Mouse (Mus musculus): ENCODE data around the gene Comt. TPM values are rescaled to one million over a fixed set of nuclear protein-coding genes. Genes with fewer than 3 reads are reported as not detected.

Comt gene
- polyA plus RNA-seq, 1 experiment from 2014 or later: 60.1 TPM

DNA sequence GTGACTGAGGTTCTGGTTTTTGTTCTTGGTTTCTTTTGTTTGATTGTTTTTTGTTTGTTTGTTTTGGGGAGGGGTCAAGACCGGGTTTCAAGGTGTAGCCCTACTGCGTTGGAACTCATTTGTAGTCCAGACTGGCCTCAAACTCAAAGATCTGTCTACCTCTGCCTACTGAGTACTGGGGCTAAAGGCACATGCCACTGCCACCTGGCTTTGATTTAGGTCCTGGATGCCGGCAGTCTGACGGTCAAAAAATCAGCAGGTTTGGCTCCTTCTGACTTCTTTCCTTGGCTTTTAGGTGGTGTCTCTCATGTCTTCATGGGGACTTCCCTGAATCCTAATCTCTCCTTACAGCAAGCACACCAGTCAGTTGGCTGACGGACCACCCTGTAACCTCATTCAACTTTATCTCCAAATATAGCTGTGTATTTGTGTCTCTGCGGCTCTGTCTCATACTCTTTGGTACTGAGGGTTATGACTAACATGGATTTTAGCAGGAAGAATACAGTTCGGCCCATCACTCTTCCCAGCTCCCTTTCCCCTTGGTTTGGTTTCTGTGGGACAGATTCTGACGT lies 4.1 kb upstream of the Comt start:
- ATAC-seq (ENCODE audit: low FRiP score, low read depth): no peak
- Histone ChIP-seq H3K36me3 (no peaks in the 10 kb centered on the region), H3K4me2 (replicated peaks) (no peak overlapping the region), H3K4me3 (no peak overlapping the region), H3K9me3 (no peaks in the 10 kb centered on the region), H3K27me3 (no peaks in the 10 kb centered on the region), H3K4me1 (peaks cover 10% of the 10 kb centered on the region), H3K9ac (replicated peaks) (no peak overlapping the region), H3K27ac (replicated peaks) (no peak overlapping the region)
- WGBS: 81% methylated on average over 8 of the region's 8 CpGs

DNA sequence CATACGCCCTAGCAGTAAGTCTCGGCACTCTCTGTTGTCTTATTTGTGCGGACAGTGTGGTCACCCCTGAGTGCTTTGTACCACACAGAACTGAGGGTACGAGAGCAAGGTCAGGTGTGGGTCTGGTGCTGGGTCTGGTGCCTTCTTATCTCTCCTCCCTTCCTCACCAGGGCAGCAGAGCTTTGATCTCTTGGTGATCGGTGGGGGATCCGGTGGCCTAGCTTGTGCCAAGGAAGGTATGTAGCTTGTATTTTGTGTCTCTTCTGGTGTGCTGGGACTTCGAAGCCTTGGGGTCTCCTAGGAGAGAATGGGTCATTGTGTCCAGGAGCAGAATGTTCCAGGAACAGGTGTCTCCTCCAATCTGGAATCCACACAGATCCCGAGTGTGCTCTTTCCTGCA lies 3.0 kb upstream of the Comt start:
- 92% methylated on average over 8 of the region's 8 CpGs for WGBS
- Histone ChIP-seq H3K9me3 (no peaks in the 10 kb centered on the region), H3K4me3 (no peak overlapping the region), H3K4me2 (replicated peaks) (no peak overlapping the region), H3K36me3 (no peaks in the 10 kb centered on the region), H3K27ac (replicated peaks) (no peak overlapping the region), H3K9ac (replicated peaks) (no peak overlapping the region), H3K4me1 (peaks cover 19% of the 10 kb centered on the region), H3K27me3 (no peaks in the 10 kb centered on the region)
- ATAC-seq (ENCODE audit: low FRiP score, low read depth): no peak

DNA sequence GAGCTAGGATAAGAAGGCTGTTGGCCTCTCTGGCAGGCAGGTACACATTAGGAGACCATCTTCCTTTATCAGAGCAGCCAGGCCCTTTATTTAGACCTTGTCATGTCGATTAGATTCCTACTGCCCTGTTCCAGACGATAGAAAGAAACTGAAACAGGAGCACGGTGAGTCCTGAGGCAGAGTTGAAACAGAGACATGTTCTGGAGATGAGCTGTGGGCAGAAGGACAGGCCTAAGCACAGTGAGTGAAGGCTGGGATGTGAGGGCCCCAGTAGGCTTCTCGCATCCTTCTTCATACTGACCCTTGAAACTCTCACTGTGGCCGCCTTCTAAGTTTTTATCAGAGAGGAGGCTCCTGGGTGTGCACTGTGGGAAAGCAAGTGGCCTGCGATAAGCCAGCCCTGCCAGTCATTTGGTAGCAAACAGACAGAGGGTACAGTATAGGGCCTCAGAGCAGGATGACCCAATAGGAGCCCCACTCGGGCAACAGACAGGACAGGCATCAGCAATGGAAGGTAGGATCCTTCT lies 1.9 kb upstream of the Comt start:
- no peak overlapping the region for H3K4me3 ChIP-seq
- H3K9me3 ChIP-seq: no peaks in the 10 kb centered on the region
- no peaks in the 10 kb centered on the region for H3K27me3 ChIP-seq
- 92% methylated on average over 7 of the region's 7 CpGs for WGBS
- H3K9ac ChIP-seq (replicated peaks): no peak overlapping the region
- ATAC-seq (ENCODE audit: low FRiP score, low read depth): no peak
- H3K4me1 ChIP-seq: peaks cover 27% of the 10 kb centered on the region
- no peak overlapping the region for H3K4me2 ChIP-seq (replicated peaks)
- H3K27ac ChIP-seq (replicated peaks): no peak overlapping the region
- peaks cover 4% of the 10 kb centered on the region for H3K36me3 ChIP-seq

DNA sequence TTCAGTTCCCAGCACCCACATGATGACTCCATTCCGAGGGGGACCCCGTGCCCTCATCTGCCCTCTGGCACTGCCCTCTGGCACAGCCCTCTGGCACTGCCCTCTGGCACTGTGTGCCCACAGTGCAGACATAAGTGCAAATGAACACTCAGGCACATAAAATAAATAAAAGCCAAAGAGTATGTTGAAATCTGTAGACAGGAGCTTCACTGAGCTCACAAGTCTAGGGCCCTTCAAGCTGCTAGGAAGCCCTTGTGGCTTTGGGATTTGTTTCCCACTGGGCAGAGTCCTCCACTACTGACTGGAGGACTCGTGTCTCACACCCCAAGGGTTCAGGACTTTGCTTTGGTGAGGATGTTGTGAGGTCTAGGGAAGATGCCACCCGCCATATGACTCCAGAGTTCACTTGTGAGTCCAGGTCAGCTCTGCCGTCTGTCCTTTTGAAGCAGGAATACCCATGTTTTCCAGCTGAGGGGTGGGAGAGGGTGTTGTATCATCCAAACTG lies 1.4 kb upstream of the Comt start:
- H3K4me2 ChIP-seq (replicated peaks): no peak overlapping the region
- no peaks in the 10 kb centered on the region for H3K27me3 ChIP-seq
- no peak overlapping the region for H3K27ac ChIP-seq (replicated peaks)
- WGBS: 87% methylated on average over 5 of the region's 5 CpGs
- peaks cover 27% of the 10 kb centered on the region for H3K4me1 ChIP-seq
- no peak for ATAC-seq (ENCODE audit: low FRiP score, low read depth)
- no peaks in the 10 kb centered on the region for H3K9me3 ChIP-seq
- no peak overlapping the region for H3K4me3 ChIP-seq
- H3K9ac ChIP-seq (replicated peaks): no peak overlapping the region
- H3K36me3 ChIP-seq: peaks cover 8% of the 10 kb centered on the region

DNA sequence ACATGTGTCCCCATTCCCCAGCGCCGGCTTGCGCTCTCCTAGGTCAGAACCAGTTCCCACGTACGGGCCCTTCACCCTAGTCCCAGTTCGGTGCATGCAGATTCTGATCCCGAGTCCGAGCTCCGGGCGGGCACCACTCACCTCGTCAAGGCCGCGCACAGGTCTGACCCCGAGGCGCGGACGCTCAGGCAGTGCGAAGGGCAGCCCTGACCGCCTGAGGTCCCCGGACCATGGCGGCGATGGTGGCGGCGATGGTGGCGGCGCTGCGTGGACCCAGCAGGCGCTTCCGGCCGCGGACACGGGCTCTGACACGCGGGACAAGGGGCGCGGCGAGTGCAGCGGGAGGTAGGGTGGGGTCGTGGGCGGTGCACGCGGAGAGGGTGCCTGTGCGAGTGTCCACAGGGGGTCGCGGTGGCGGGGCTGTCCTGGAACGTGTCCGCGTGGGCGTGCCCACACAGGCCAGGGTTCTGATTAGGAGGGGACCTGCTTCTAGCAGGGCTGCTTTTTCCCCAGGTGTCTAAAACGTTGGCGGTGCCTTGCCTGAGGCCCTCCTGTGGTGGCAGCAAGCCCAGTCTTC lies 349 bp downstream of the Comt start, which contains the start of gene Txnrd2:
Txnrd2 (plus strand) TSS at position 170 of the 577 bp plus-strand sequence.
- Histone ChIP-seq H3K9ac (replicated peaks) (peak within 1 kb of the TSS; percentile 88), H3K27me3 (no peaks in the 10 kb centered on the region), H3K9me3 (no peaks in the 10 kb centered on the region), H3K4me2 (replicated peaks) (peak within 1 kb of the TSS; percentile 79), H3K36me3 (peaks cover 17% of the 10 kb centered on the region), H3K4me3 (peak within 1 kb of the TSS; percentile 89), H3K4me1 (peaks cover 27% of the 10 kb centered on the region), H3K27ac (replicated peaks) (peak within 1 kb of the TSS; percentile 68)
- ATAC-seq (ENCODE audit: low FRiP score, low read depth): peak; percentile 90
- WGBS: under 1% methylated on average over 52 of the region's 52 CpGs

DNA sequence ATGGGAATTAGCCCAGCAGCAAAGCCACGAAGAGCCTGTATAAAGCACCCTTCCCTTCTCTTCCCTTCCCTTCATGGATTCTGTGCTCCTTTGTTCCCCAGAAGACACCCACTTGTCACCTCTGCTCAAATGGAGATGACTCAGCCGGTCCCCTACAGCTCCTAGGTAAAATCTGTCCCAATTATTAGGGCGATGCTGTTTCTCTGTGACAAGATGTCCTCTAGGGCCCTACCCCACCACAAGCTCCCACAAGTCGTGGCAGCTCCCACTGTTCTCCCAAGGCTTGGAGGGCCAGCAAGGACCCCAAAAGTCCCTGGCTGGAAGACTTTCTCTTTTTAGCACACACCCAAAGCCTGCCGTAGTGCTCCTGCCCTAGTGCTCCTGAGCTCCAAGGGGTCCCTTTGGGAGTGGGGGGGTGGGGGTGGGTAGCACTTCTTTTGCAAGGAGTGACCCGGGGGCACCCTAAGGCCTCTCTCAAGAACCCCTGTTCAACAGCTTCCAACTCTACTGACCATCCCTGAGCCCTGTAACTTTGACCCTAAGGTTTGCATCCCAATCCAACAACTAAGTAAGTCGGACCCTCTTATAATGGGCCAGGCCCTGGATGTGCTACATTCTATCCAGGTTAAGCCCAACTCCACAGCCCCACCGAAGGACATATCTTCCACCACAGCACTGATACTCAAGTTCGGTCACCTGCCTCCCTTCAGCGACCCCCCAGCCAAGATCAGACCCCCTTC lies 1.0 kb downstream of the Comt start:
- peak overlapping the region; percentile 89 for H3K4me3 ChIP-seq
- peak overlapping the region; percentile 88 for H3K9ac ChIP-seq (replicated peaks)
- no peaks in the 10 kb centered on the region for H3K27me3 ChIP-seq
- 0 out of 2 replicates have a peak, but pooled peaks have one; percentile 10 for ATAC-seq (ENCODE audit: low FRiP score, low read depth)
- H3K9me3 ChIP-seq: no peaks in the 10 kb centered on the region
- H3K27ac ChIP-seq (replicated peaks): peak overlapping the region; percentile 68
- peak overlapping the region; percentile 79 for H3K4me2 ChIP-seq (replicated peaks)
- 32% methylated on average over 10 of the region's 10 CpGs for WGBS
- H3K4me1 ChIP-seq: peaks cover 27% of the 10 kb centered on the region
- H3K36me3 ChIP-seq: peaks cover 17% of the 10 kb centered on the region

DNA sequence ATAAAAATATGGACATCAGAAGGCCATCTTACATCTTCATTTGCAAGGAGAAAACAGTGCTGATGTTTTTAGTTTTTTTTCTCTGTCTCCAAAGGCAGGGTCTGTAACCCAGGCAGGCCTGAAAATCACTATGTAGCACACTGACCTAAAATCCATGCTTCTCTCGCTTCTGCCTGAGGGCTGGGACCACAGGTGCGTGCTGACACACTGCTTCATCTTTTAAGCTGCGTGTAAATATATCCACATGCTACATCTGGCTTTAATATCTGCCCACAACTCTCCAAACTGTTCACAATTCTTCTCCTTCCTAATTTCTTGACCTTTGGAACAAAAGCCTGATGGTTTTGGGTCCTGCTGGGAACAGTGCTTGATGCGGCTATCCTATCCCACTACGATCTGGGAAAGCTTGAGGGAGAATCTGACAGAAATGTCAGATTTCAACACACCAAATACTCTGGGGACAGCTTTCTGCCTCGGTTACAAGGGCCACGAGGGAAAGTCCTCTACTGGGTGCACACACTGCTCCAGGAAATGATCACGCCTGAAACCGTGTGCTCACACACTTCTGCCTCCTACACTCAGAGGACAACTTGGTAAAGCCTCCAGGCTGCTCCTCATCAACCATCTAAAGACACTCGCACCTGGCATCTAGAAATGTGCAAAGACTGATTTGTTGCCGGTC lies 2.1 kb downstream of the Comt start:
- Histone ChIP-seq H3K36me3 (peaks cover 17% of the 10 kb centered on the region), H3K9ac (replicated peaks) (no peak overlapping the region), H3K4me1 (peaks cover 27% of the 10 kb centered on the region), H3K27me3 (no peaks in the 10 kb centered on the region), H3K9me3 (no peaks in the 10 kb centered on the region), H3K4me2 (replicated peaks) (no peak overlapping the region; the same call in 1 of the 2 replicates), H3K27ac (replicated peaks) (no peak overlapping the region), H3K4me3 (no peak overlapping the region)
- WGBS: 79% methylated on average over 11 of the region's 11 CpGs
- ATAC-seq (ENCODE audit: low FRiP score, low read depth): no peak

DNA sequence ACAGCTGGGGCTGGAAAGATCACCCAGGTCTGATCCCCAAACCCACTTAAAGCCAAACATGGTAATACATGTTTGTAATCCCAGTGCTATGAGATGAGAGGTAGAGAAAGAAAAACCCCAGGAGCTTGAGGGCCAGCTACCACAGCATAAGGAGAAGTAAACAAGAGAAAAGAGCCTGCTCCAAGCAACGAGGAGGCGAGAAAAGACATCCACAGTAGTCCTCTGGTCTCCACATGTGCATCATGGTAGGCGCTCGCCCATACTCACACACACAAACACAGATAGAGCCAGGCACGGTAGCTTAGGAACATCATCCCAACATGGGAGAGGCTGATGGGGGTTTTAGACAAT lies 2.8 kb downstream of the Comt start:
- no peak for ATAC-seq (ENCODE audit: low FRiP score, low read depth)
- H3K27ac ChIP-seq (replicated peaks): no peak overlapping the region
- 85% methylated on average over 5 of the region's 5 CpGs for WGBS
- H3K27me3 ChIP-seq: no peaks in the 10 kb centered on the region
- H3K4me2 ChIP-seq (replicated peaks): no peak overlapping the region
- H3K9me3 ChIP-seq: no peaks in the 10 kb centered on the region
- H3K4me1 ChIP-seq: peaks cover 27% of the 10 kb centered on the region
- H3K9ac ChIP-seq (replicated peaks): no peak overlapping the region
- peaks cover 17% of the 10 kb centered on the region for H3K36me3 ChIP-seq
- no peak overlapping the region for H3K4me3 ChIP-seq

DNA sequence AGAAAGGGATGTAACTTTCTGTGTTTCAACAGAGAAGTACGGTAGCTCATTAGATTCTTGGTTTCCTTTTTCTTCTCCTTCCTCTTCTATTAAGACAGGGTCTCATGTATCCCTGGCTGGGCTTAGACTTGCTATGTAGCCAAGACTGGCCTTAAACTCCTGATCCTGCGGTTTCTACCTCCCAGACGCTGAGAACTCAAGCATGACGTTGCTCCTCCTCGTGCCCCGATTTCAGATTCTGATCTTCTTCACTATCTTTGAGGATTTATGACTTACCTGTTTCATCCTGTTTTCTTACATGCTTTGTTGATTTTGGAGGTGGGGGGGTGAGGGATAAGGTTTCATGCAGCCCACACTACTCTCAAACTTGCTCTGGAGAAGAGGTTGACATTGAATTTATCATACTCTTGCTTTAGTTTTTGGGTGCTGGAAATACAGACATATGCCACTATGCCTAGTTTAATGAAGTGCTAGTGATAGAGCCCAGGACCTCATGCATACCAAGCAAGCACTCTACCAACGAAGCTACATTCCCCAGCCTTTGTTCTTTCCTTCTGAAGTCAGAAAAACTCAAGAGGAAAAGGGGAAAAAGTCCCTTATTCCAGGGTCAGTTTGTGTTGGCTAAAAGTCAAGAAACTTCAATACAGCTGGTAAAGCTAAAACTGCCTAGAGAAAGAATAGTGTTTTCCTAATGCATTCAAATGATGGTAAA lies 3.3 kb downstream of the Comt start:
- Histone ChIP-seq H3K4me3 (no peak overlapping the region), H3K9me3 (no peaks in the 10 kb centered on the region), H3K36me3 (peaks cover 17% of the 10 kb centered on the region), H3K9ac (replicated peaks) (no peak overlapping the region), H3K27ac (replicated peaks) (no peak overlapping the region), H3K4me1 (peaks cover 27% of the 10 kb centered on the region), H3K27me3 (no peaks in the 10 kb centered on the region), H3K4me2 (replicated peaks) (no peak overlapping the region)
- WGBS: 90% methylated on average over 7 of the region's 7 CpGs
- ATAC-seq (ENCODE audit: low FRiP score, low read depth): no peak

DNA sequence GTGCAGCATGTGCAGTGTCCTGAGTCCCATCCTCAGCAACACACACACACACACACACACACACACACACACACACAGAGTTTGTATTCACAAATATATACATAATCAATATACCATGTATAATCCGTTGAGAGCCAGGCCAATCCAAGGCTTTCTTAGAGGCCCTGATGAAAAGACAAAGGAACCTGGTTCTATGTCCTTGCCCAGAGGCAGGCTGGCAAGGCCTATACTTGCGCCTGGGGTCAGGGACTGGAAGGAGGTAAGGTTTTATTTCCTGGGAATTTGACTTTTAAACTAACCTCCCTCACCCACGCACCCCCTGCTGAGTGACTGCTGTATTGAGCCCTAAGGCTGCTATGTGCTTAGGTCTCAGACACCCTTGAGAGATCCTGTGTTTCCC lies 6.1 kb downstream of the Comt start:
- no peaks in the 10 kb centered on the region for H3K9me3 ChIP-seq
- H3K36me3 ChIP-seq: peaks cover 19% of the 10 kb centered on the region
- WGBS: 75% methylated on average over 3 of the region's 3 CpGs

DNA sequence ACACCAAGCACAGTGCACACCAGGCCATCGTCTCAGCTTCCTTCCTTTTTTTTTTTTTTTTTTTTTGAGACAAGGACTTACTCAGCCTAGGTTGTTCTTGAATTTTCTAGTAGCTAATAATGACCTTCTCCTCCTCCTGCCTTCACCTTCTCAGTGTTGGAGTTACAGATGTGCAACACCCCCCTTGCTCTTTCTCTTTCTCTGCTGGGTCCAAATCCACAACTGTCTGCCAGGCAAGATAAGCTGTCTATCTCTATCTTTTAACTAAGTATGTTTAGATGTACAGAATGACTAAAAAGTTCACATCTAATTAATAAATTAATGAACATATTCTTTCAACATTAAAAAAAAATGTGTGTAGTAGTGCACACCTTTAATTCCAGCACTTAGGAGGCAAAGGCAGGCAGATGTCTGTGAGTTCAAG lies 7.0 kb downstream of the Comt start:
- H3K27ac ChIP-seq (replicated peaks): no peak overlapping the region
- no peak overlapping the region for H3K9ac ChIP-seq (replicated peaks)
- H3K9me3 ChIP-seq: no peaks in the 10 kb centered on the region
- WGBS: 100% methylated on average over 1 of the region's 1 CpGs
- peaks cover 8% of the 10 kb centered on the region; the same call in 1 of the 2 replicates for H3K4me1 ChIP-seq
- no peak overlapping the region for H3K4me3 ChIP-seq
- no peak for ATAC-seq (ENCODE audit: low FRiP score, low read depth)
- peaks cover 24% of the 10 kb centered on the region for H3K36me3 ChIP-seq
- H3K4me2 ChIP-seq (replicated peaks): no peak overlapping the region
- H3K27me3 ChIP-seq: no peaks in the 10 kb centered on the region

More for the DNA sequence above, 6.1 kb downstream of the Comt start:
- Histone ChIP-seq H3K27ac (replicated peaks) (no peak overlapping the region), H3K4me3 (no peak overlapping the region), H3K4me1 (peaks cover 16% of the 10 kb centered on the region), H3K27me3 (no peaks in the 10 kb centered on the region), H3K4me2 (replicated peaks) (no peak overlapping the region), H3K9ac (replicated peaks) (no peak overlapping the region)
- no peak for ATAC-seq (ENCODE audit: low FRiP score, low read depth)

Data from midbrain, embryonic 12.5 days (tissue).